In genomic region chr1:109850591-109850990, GRCm38 (mm10) we compare ENCODE assay signal across 21 mouse cellular contexts.
DNase-seq lines count a peak whose midpoint lies in the region; ATAC-seq and TF ChIP-seq lines count a peak whose summit lies in the region.
"Had no signal": no experiment of that assay in that cellular context is flagged by ENCODE, and none has a peak within 500 bp of the region (broad histone marks: within the 10 kb centered on the region; RNA-seq: fewer than 3 reads in every experiment).

No protein-coding gene starts in this region.

- H3K27ac ChIP-seq in heart, embryonic 11.5 days (ENCODE audit: low read depth, low read length), result no peak overlapping the region
- no peak overlapping the region for H3K27ac ChIP-seq in intestine, embryonic 16.5 days (ENCODE audit: low read length)
- H3K27ac ChIP-seq in intestine, postnatal 0 days (ENCODE audit: low read depth, low read length), result no peak overlapping the region
- no peak overlapping the region for H3K27ac ChIP-seq in forebrain, embryonic 13.5 days
- H3K27ac ChIP-seq: embryonic facial prominence, embryonic 12.5 days; embryonic facial prominence, embryonic 15.5 days; forebrain, embryonic 15.5 days; heart, adult 2 months; heart, embryonic 10.5 days; hindbrain, embryonic 14.5 days; intestine, embryonic 15.5 days had no signal

- no peak overlapping the region for H3K9ac ChIP-seq in heart, embryonic 11.5 days (ENCODE audit: low read depth, low read length)
- H3K9ac ChIP-seq in intestine, embryonic 16.5 days (ENCODE audit: low read depth, low read length), result no peak overlapping the region
- no peak overlapping the region for H3K9ac ChIP-seq in intestine, postnatal 0 days (ENCODE audit: low read depth, low read length)
- H3K9ac ChIP-seq in forebrain, embryonic 13.5 days, result no peak overlapping the region
- H3K9ac ChIP-seq: embryonic facial prominence, embryonic 12.5 days; embryonic facial prominence, embryonic 15.5 days; forebrain, embryonic 15.5 days; hindbrain, embryonic 14.5 days; intestine, embryonic 15.5 days had no signal

- ATAC-seq in heart, embryonic 11.5 days (replicated peaks; ENCODE audit: insufficient number of reproducible peaks, low FRiP score, low TSS enrichment), result no peak
- ATAC-seq in intestine, embryonic 16.5 days, result peak; percentile 55
- ATAC-seq in intestine, postnatal 0 days, result no peak
- no peak for ATAC-seq in forebrain, embryonic 13.5 days
- ATAC-seq: activated CD4-positive, CD25-positive, alpha-beta regulatory T cell, adult 4 months; forebrain, embryonic 15.5 days; intestine, embryonic 15.5 days had no signal

- H3K27me3 ChIP-seq in heart, embryonic 11.5 days (ENCODE audit: control insufficient read depth, insufficient read depth, low read length), result no peaks in the 10 kb centered on the region
- no peaks in the 10 kb centered on the region for H3K27me3 ChIP-seq in intestine, embryonic 16.5 days (replicated peaks; ENCODE audit: control insufficient read depth, insufficient read depth, low read length)
- no peaks in the 10 kb centered on the region for H3K27me3 ChIP-seq in intestine, postnatal 0 days (replicated peaks; ENCODE audit: control insufficient read depth, insufficient read depth, low read length)
- no peaks in the 10 kb centered on the region for H3K27me3 ChIP-seq in forebrain, embryonic 13.5 days
- H3K27me3 ChIP-seq: embryonic facial prominence, embryonic 12.5 days; embryonic facial prominence, embryonic 15.5 days; forebrain, embryonic 15.5 days; intestine, embryonic 15.5 days had no signal

- TF ChIP-seq CTCF in intestine, postnatal 0 days (IDR thresholded peaks at IDR 0.05; ENCODE audit: low read depth), result no peak

- DNase-seq in cerebellum, adult 9-10 months, result peak; percentile 7
- no peak for DNase-seq in cerebellum, adult 11 months
- DNase-seq in heart, adult 11 months, result peak; percentile 34
- peak; percentile 14 for DNase-seq in brain, adult 2 months (ENCODE audit: low read depth, low spot score)
- DNase-seq: adrenal gland, adult 8-10 months; adrenal gland, postnatal 25 days; cerebellum, adult 9-11 months; gastrocnemius, postnatal 25 days; heart, adult 2 months; kidney, adult 2 months had no signal

- H3K36me3 ChIP-seq in heart, embryonic 11.5 days (ENCODE audit: control insufficient read depth, insufficient read depth, low read length), result no peaks in the 10 kb centered on the region
- H3K36me3 ChIP-seq in intestine, embryonic 16.5 days (ENCODE audit: control insufficient read depth, insufficient read depth, low read length), result no peaks in the 10 kb centered on the region
- H3K36me3 ChIP-seq in intestine, postnatal 0 days (ENCODE audit: control insufficient read depth, insufficient read depth), result no peaks in the 10 kb centered on the region
- no peaks in the 10 kb centered on the region for H3K36me3 ChIP-seq in forebrain, embryonic 13.5 days (ENCODE audit: poor library complexity, severe bottlenecking)
- H3K36me3 ChIP-seq: embryonic facial prominence, embryonic 12.5 days; embryonic facial prominence, embryonic 15.5 days; forebrain, embryonic 15.5 days; heart, embryonic 10.5 days; intestine, embryonic 15.5 days had no signal

- H3K4me1 ChIP-seq in heart, embryonic 11.5 days (ENCODE audit: control insufficient read depth, insufficient read depth, low read length), result no peaks in the 10 kb centered on the region
- no peaks in the 10 kb centered on the region for H3K4me1 ChIP-seq in intestine, embryonic 16.5 days (ENCODE audit: control insufficient read depth, insufficient read depth, low read length)
- no peaks in the 10 kb centered on the region for H3K4me1 ChIP-seq in intestine, postnatal 0 days (replicated peaks; ENCODE audit: control insufficient read depth, insufficient read depth, low read length)
- no peaks in the 10 kb centered on the region for H3K4me1 ChIP-seq in forebrain, embryonic 13.5 days
- H3K4me1 ChIP-seq: embryonic facial prominence, embryonic 12.5 days; embryonic facial prominence, embryonic 15.5 days; forebrain, embryonic 15.5 days; heart, embryonic 10.5 days; intestine, embryonic 15.5 days had no signal

- no peak overlapping the region for H3K4me3 ChIP-seq in heart, embryonic 11.5 days (ENCODE audit: low read depth, low read length)
- H3K4me3 ChIP-seq in intestine, embryonic 16.5 days (ENCODE audit: low read length), result no peak overlapping the region
- H3K4me3 ChIP-seq in intestine, postnatal 0 days (ENCODE audit: low read depth, low read length), result no peak overlapping the region
- no peak overlapping the region for H3K4me3 ChIP-seq in forebrain, embryonic 13.5 days
- H3K4me3 ChIP-seq: embryonic facial prominence, embryonic 12.5 days; embryonic facial prominence, embryonic 15.5 days; forebrain, embryonic 15.5 days; heart, adult 2 months; heart, embryonic 10.5 days; intestine, embryonic 15.5 days had no signal

- no peak overlapping the region for H3K4me2 ChIP-seq in heart, embryonic 11.5 days
- no peak overlapping the region for H3K4me2 ChIP-seq in intestine, embryonic 16.5 days (ENCODE audit: low read depth, low read length)
- no peak overlapping the region for H3K4me2 ChIP-seq in intestine, postnatal 0 days (replicated peaks; ENCODE audit: low read depth)
- no peak overlapping the region for H3K4me2 ChIP-seq in forebrain, embryonic 13.5 days
- H3K4me2 ChIP-seq: embryonic facial prominence, embryonic 12.5 days; embryonic facial prominence, embryonic 15.5 days; forebrain, embryonic 15.5 days; hindbrain, embryonic 14.5 days; intestine, embryonic 15.5 days had no signal

- no peaks in the 10 kb centered on the region for H3K9me3 ChIP-seq in heart, embryonic 11.5 days (replicated peaks; ENCODE audit: control insufficient read depth, low read length)
- no peaks in the 10 kb centered on the region for H3K9me3 ChIP-seq in intestine, embryonic 16.5 days (ENCODE audit: control insufficient read depth, low read length)
- H3K9me3 ChIP-seq in intestine, postnatal 0 days (ENCODE audit: control insufficient read depth), result no peaks in the 10 kb centered on the region
- H3K9me3 ChIP-seq in forebrain, embryonic 13.5 days (replicated peaks), result no peaks in the 10 kb centered on the region
- H3K9me3 ChIP-seq: embryonic facial prominence, embryonic 12.5 days; embryonic facial prominence, embryonic 15.5 days; forebrain, embryonic 15.5 days; heart, embryonic 10.5 days; intestine, embryonic 15.5 days had no signal
